Mouse (Mus musculus) kidney, postnatal 10 days (tissue): ENCODE results near the gene Ogfrl1.
A peak's percentile ranks its signal among the peaks of the same experiment; 100 is the strongest.

Experiments
- DNase-seq: peaks from one replicate; pipeline ENCODE4 v3.0.0; 2021; ENCODE audit warnings: mixed read lengths

Gene Ogfrl1

DNA sequence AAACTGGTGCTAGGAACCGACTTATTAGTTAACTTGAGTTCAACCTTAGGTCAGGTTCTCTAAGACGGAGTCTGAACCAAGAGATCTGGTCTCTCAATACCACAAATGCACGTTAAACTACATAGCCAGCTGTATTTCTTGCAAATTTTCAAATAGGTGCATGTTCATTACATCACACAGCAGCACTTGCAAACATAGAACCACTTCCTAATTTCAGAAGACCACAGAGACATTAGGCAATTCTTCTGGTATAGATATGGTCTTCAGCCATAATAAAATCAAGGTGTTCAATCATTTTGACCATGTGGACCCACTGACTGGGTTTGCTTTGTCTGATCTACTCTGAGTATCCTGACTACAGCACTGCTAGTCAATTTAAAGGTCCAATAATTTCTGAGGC is 51.9 kb downstream of the Ogfrl1 start:
- DNase-seq = no peak

DNA sequence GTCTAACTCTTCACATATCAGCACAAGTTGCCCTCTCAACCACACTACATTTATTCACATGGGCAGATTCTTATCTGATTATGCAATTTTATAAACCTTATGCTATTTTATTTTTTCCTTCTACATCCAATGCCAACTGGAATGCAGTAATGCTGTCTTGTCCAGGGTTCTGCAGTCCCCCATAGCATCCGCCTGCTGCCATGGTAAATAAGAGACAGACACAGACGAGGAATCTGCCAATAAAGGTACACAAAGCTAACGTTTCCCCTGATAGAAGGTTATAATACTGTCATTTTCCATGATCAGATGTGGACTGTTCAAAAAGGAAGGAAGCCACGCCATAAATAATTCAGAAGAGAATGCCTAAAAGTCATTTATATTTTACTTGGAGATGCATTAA is 54.7 kb downstream of the Ogfrl1 start:
- no peak for DNase-seq

DNA sequence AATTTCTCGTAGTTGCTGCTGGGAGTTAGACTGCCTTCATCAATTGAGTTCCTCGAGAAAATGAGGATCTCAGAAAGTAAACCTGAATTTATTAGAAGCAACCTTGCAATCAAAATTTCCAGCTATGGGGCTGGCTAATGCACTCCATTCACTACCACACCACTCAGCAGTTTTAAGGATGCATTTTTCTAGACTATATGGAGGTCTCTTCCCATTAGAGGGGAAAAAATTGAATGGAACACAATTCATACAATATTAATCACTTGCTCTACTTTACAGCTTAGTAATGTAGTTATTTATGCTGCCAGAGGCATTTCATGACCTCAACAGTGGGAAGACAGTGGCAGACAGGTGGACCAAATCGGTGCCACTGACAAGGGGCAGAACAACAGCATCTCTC is 55.3 kb downstream of the Ogfrl1 start:
- DNase-seq = no peak

DNA sequence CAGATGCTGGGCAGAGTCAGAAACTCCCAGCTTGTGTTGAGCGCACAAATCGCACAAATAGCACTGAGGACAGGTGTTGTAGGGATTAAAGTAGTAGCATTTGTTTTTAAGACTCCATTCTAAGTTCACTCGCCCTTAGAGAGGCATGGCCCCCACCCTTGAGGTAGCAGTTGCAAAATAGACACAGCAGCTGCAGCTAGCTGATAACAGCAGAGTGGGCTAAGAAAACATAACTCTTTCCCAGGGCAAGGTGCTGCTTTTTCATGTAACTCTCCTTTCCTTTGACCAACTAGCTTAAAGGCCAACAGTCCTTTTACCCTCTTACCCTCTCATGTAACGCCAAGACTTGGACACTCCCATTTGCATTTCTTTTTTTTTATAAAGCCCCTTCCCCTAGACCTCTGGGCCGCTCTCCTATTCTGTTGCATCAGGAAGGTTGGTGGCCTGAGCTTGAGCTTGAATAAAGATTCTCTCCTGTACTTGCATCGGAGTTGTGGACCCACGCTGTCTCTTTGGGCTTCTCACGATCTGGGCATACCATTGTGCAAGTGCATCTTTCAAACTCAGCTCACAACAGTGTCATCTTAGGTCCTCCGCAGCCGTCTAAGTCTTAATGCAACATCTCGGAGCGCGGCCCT is 61.7 kb downstream of the Ogfrl1 start:
- no peak for DNase-seq

DNA sequence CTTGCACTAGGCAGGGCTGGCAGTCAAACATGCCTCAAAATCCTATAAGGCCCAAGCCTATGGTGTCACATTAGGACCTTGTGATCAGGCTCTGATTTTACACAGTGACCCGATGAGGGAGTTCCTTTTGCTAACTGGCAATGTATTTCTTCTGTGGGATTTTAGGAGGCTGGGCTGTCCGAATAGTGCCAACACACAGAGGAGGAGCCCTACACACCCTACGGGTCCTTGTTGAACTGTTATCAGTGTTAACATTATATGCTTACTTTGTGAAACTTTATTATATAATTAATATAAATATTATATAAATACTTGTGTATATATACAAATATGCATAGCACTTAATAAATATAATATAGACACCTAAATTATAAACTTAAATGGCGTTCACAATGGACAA is 62.5 kb downstream of the Ogfrl1 start:
- no peak for DNase-seq

DNA sequence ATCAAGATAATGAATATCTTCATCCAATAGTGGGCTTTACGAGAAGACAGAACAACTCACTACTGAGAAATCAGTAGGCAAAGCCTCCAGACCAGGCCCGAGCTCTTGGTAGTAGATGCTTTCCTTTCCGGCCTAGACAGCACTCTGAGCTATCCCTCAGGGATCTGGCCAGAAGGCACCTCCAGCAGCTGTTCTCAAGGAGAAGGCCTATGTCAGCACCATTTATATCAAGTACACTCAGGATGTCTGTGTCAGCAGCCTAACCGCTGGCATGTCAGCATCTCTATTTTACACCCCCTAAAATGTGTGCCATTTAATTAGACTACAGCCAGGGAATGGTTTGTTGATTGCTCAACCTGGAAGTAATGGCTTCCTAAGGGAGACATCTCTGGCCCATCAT is 65.4 kb downstream of the Ogfrl1 start:
- no peak for DNase-seq

DNA sequence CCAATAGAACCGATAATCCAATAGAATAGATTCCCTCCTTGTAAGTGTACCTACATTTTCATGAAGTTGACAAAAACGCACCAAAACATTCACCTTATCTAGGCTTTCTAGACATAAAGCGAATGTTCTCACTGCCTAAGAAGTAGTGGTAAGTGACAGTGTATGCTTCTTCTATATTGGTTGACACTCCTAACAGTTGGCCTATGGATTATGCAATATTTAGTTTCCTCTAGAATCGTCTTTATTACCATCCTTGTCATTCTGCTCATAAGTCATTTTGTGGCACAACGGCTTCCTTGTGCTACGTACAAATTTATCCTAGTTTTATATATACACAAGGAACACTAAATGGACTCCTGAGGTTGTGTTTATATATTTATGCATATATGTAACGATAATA is 72.4 kb downstream of the Ogfrl1 start:
- DNase-seq = no peak

DNA sequence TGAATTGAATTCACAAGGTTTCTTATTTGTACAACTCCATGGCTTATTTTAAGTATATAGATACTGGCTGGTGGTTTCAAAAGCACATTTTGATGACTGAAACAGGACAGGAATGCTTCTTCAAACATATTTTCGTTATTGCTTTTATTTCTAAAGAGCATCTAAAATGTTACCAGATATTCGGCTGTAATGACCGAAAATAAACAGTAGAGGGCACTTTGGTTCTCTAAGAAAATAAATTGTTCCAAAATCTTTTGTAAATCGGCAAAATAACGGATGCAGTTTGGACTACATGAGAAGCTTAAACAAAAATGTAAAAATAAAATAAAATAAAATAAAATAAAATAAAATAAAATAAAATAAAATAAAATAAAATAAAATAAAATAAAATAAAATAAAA is 73.3 kb downstream of the Ogfrl1 start:
- no peak for DNase-seq

DNA sequence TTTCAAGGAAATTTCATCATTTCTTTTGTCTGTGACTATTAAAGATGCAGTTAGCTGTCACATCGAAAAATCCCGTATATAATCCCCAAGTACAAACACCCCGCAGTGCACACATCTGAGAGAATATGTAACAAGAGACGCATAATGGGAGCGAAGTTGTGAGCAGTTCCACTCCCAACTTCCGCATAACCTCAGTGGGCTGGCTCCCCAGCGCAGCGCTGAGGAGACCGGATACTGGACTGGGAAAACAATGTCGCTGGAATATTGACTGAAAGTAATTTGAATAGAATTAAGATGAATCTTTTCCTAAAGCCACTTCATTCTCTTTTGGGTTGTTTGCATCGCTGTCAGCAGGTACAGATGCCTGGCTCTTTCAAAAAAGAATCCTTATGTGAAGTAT is 74.3 kb downstream of the Ogfrl1 start:
- peak; percentile 17 for DNase-seq

DNA sequence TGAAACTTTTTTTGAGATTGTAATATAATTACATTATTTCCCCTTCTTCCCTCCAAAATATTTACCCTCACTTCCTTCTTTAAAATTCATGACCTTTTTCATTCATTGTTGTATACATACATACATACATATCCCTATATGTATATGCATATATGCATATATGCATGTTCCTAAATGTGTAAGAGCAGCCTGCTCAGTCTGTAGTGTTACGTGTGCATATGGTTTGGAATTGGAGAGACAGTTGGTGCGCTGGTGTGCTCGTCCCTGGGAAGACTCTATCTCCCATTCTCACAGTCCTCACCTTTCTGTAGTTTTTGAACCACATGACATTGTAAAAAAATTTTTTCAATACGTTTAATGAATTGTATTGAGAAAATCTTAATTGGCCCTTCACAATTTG is 75.4 kb downstream of the Ogfrl1 start:
- no peak for DNase-seq

DNA sequence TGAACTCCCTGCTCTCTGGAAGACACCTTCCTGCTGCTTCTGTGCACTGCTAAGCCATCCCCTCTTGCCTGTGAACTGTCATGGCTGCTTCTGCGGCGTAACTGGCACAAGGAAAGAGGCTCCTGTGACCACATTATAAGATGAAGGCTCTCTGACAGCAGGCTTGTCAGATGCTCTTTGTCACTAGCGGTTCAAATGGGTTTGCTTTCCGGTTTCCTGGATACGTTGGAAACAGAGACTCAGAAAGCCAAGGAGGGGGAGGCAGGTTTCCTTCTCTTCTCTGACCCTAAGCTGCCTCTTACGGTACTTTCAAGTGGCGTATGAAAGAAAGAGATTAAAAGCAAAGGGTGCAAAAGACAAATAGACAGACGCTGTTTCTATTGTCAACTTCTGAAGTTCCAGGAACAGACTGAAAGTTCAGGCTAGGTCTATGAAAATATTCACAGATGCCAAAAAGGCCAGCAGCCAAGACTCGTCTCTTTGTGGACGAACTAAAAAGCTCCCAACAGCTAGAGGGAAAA is 76.2 kb downstream of the Ogfrl1 start:
- peak; percentile 35 for DNase-seq

DNA sequence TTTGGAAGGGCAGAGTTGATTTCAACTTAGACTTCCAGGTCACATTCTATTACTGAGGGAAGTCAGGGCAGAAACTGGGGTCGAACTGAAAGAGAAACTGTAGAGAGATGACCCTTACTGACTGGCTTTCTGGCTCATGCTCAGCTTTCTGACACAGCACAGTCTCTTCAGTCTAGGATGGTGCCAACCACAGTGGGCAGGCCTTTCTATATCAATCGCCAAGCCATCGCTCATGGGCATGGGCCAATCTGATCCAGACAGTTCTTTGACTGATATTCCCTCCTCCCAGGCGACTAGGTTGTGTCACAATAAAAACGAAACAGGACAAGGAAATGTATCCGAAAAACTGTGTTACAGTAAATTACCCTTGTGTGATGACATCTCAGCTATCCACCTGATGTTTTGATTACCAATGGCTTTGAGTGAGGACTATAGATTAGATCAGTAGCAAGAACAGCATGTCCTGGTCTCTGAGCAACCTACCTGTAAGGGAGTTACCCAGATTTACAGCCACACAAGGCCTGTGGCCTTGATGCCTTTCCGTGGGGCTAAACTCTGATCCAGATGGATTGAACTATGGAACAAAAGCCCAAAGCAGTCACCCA is 76.9 kb downstream of the Ogfrl1 start:
- DNase-seq = no peak
